Mouse (Mus musculus): ENCODE data around the gene Aasdh. TPM values are rescaled to one million over a fixed set of nuclear protein-coding genes. Genes with fewer than 3 reads are reported as not detected.

Gene Aasdh
- polyA plus RNA-seq, 1 experiment from 2014 or later, result 22.5 TPM

Other genes with a start within 250 kb of the Aasdh start
- gene C530008M17Rik, start 249.0 kb downstream of the Aasdh start, polyA plus RNA-seq (2016; fragmentation: Nextera tagmentation; extraction: Ambion mirVana), result 78.6 and 83.5 TPM in 2 replicates
- 346 and 374 TPM in 2 replicates for gene Paics, start 45.8 kb upstream of the Aasdh start, polyA plus RNA-seq (2016; fragmentation: Nextera tagmentation; extraction: Ambion mirVana)
- 31.8 and 32.6 TPM in 2 replicates for gene Ppat, start 46.1 kb upstream of the Aasdh start, polyA plus RNA-seq (2016; fragmentation: Nextera tagmentation; extraction: Ambion mirVana)
- gene Srp72, start 69.2 kb upstream of the Aasdh start, polyA plus RNA-seq (2016; fragmentation: Nextera tagmentation; extraction: Ambion mirVana), result 63.5 and 64.3 TPM in 2 replicates
- gene Arl9, start 98.5 kb upstream of the Aasdh start, polyA plus RNA-seq (2016; fragmentation: Nextera tagmentation; extraction: Ambion mirVana), result not detected in 2 replicates
- 0.33 and 0.42 TPM in 2 replicates for gene Thegl, start 110.5 kb upstream of the Aasdh start, polyA plus RNA-seq (2016; fragmentation: Nextera tagmentation; extraction: Ambion mirVana)
- gene Hopx, start 209.6 kb upstream of the Aasdh start, polyA plus RNA-seq (2016; fragmentation: Nextera tagmentation; extraction: Ambion mirVana), result 1.0 and 1.1 TPM in 2 replicates

Data from forebrain, embryonic 12.5 days (tissue).